Mouse (Mus musculus): ENCODE data around the gene Setd1b.
"Not testable (repeated sequence)": the region's sequence is repeated elsewhere in the genome, so short reads cannot be mapped to it uniquely, and the experiment has no call there.

The Setd1b gene

GRCm38 (mm10) chr5:123162942-123163341, 20.9 kb downstream of the Setd1b start:
- no peak for DNase-seq (ENCODE audit: low spot score)

DNA sequence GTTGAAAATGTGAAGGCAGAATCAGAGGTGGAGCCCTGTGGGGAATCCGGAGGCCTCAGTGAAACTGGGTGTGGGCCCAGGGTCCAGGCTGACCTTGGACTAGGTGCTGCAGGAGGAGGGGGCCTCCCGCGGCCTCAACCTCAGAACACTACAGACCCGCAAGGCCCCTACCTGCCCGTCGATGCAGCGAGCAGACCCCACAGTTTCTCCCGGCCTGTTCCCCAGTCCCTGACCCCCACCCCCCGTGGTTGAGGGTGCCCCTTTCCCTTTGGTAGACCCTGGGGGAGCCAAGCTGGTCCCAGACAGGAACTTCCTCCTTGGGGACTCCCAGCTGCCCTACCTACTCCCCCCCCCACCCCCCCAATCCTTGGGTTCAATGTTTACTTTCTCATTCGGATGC, 24.4 kb downstream of the Setd1b start:
- no peak for DNase-seq (ENCODE audit: low spot score)

GRCm38 (mm10) chr5:123167591-123167990, 25.6 kb downstream of the Setd1b start:
- no peak for DNase-seq (ENCODE audit: low spot score)

DNA sequence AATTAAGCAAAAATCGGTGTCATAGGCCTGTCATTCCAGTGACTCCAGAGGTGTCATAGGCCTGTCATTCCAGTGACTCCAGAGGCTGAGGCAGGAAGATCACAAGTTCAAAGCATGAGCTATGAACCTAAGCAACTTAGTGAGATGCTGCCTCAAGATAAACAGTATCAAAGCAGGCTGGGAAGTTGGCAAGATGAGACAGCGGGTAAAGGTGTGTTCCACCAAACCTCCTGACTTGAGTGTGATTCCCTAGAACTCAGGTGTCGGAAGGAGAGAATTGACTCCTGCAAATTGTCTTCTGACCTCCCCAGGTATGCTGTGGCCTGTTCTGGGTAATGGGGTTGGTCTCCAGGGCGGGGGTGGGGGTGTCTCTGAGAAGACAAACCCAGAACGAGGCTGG, 27.3 kb downstream of the Setd1b start, which contains the start of gene Psmd9:
Gene Psmd9, plus strand, starts transcription at position 130 of the 400 bp plus-strand sequence.
- no peak for DNase-seq (ENCODE audit: low spot score)

DNA sequence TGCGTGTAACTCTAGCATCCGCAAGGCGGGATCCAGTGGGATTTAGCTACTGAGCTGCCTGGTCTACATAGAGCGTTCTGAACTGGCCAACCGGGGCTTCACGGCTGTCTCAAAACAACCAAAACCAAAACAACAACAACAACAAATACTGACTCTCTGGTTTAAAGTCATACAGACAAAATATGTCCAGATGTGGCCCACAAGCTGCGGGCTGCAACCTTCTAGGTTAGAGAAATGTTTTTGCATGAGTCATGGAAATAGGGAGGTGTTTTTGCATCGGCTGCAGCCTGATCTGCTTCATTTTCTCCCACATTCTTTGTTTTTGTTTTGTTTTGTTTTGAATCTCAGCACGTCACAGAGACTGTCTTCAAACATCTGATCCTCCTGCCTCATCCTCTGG, 28.4 kb downstream of the Setd1b start:
- no peak for DNase-seq (ENCODE audit: low spot score)

DNA sequence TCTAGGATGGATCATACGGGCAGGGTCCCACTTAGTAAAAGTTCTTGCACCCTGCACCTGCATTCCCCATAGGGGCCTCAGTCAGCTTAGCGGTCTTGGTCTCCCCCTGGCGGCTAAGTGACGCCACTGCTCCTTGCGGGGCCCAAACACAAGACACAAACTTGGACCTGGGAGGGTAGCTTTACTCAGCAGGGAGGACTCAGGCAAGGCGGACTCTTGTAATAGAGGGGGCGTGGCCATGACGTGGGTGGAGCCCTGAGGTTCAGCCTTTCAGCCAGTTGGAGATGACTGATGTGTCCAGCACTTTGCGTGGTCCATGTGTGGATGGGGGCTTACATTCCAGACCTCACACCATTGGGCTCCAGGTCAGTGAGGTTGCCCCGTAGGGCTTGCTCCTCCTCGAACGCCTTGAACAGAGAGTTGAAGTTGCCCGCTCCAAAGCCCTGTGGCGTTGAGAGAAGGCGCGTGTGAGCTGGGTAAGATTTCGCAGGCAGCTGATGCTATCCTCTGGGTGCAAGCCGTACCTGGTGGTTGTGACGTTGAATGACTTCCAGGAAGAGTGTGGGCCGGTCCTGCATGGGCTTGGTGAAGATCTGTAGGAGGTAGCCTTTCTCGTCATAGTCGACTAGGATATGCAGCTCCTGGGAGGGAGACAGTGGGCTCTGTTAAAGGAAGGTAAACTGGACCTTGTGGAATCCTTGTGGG, 29.8 kb downstream of the Setd1b start:
- DNase-seq (ENCODE audit: low spot score): peak; percentile 90

GRCm38 (mm10) chr5:123178792-123179191, 36.8 kb downstream of the Setd1b start:
- no peak for DNase-seq (ENCODE audit: low spot score)

- no peak for DNase-seq (ENCODE audit: low spot score)
These were observed 38.4 kb downstream of the Setd1b start for GRCm38 (mm10) chr5:123180390-123180789.

- no peak for DNase-seq (ENCODE audit: low spot score)
These were observed 39.5 kb downstream of the Setd1b start for GRCm38 (mm10) chr5:123181536-123181935.

DNA sequence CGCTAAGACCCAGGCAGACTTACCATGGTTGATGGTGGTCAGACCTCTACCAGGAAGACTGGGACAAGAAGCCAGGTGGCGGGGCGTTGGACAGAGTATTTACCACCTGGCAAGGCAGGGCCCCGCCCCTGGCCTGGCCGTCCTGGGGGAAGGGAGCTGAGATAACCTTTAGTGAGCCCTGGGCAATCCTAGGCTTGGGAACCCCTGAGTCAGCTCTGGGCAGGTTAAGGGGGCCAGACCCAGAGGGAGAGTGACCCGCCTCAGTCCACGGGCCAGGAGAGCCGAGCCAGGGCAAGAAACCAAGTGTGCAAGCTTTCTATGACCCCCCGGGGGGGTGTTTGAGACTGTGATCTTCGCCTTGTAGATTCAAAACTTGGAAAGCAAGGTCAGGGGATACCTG, 40.7 kb downstream of the Setd1b start, which contains the start of gene Hpd:
Gene Hpd, minus strand, starts transcription at position 77 of the 400 bp plus-strand sequence.
- DNase-seq (ENCODE audit: low spot score): no peak

- no peak for DNase-seq (ENCODE audit: low spot score)
These were observed 44.0 kb downstream of the Setd1b start for GRCm38 (mm10) chr5:123185966-123186365.

DNA sequence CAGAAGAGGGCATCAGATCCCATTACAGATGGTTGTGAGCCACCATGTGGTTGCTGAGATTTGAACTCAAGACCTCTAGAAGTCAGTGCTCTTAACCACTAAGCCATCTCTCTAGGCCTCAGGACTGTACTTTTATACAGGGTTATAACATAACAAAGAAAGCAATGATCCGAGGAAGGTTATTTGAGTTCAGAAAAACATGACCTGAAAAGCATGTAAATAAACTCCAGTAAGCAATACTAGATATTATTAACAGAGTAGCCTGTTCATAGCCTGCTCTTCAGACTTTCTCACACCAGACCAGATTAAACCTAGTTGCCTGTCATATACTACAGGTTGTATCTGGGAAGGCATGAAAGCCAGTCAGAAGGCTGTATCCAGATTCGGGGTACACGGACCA, 45.3 kb downstream of the Setd1b start:
- no peak for DNase-seq (ENCODE audit: low spot score)

DNA sequence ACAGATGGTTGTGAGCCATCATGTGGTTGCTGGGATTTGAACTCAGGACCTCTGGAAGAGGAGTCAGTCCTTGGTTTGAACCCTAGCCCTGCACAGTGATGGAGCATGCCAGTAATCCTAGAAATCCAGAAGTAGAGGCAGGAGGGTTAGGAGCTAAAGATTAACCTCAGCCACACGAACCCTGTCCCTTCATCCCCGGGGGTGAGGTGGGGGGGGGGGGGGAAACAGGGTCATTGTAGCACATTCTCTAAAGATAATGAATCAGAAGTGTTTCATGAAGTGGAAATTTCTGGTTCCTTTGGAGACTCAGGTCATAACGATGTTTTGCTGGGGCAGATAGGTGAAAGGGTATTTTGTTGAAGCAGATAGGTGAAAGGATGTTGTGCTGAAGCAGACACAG, 48.9 kb downstream of the Setd1b start:
- no peak for DNase-seq (ENCODE audit: low spot score)

DNA sequence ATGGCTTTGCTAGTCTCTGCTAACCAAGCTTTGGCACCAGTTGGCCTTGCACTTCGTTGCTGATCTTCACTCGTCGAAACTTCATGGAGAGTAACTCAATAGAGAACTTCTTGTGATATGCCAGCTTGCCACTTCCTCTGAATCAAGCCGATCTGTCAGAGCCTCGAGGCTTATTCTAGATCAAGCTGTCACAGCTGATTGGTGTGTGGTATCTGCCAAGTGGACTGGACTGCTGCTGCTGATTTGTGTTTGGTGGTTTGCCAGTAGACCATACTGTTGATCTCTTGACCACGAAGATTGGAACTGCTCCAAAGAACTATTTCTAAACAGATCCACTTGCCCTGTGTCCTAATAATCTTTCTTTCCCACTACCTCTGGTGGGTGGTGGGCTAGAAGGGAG, 49.4 kb downstream of the Setd1b start:
- no peak for DNase-seq (ENCODE audit: low spot score)

GRCm38 (mm10) chr5:123192606-123193150, 50.7 kb downstream of the Setd1b start:
- DNase-seq (ENCODE audit: low spot score): no peak

- DNase-seq (ENCODE audit: low spot score): peak; percentile 83
These were observed 51.4 kb downstream of the Setd1b start for GRCm38 (mm10) chr5:123193436-123193835.

- no peak for DNase-seq (ENCODE audit: low spot score)
These were observed 52.9 kb downstream of the Setd1b start for GRCm38 (mm10) chr5:123194856-123195255.

- DNase-seq (ENCODE audit: low spot score): no peak
These were observed 53.6 kb downstream of the Setd1b start for GRCm38 (mm10) chr5:123195500-123196000.

GRCm38 (mm10) chr5:123196746-123197145, 54.8 kb downstream of the Setd1b start:
- DNase-seq (ENCODE audit: low spot score): no peak

DNA sequence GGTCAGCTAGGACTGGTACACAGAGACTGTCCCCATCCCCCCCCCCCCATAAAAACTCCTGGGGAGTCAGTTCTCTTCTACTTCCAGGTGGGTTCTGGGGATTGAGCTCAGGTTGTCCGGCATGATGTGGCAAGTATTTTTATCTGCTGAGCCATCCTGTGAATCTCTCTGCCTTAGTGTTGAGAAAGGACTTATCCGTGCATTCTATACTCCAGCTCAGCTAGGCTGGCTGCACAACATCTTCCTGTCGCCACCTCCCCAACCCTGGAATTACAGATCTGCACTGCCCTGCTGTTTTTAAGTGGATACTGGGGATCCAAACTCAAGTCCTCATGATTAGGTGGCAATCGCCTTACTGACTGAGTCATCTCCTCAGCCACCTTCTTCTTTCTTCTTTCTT, 56.5 kb downstream of the Setd1b start:
- DNase-seq (ENCODE audit: low spot score): no peak

GRCm38 (mm10) chr5:123200816-123201522, 59.0 kb downstream of the Setd1b start:
- not testable (repeated sequence) for DNase-seq (ENCODE audit: low spot score)

DNA sequence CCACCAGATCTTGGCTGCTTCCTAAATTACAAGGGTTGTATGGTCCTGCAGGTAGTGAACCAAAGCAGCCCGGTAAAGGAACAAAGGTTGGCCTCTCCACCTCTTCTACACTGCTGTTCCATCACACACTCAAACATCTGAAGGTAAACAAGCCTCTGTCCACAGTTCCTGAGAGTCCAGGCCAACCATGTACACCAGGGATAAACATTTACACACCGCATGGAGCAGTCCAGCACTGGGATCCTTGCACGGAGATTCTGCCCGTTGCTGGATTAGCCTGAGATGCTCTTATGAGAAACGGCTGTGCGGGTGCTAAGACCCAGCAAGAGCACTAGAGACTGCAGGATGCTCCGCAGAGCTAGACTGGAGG, 59.5 kb downstream of the Setd1b start:
- no peak for DNase-seq (ENCODE audit: low spot score)

- no peak for DNase-seq (ENCODE audit: low spot score)
These were observed 60.0 kb downstream of the Setd1b start for GRCm38 (mm10) chr5:123201987-123202386.
